Mouse (Mus musculus): ENCODE data around the gene Josd2. TPM values are rescaled to one million over a fixed set of nuclear protein-coding genes. Genes with fewer than 3 reads are reported as not detected.

Gene Josd2
- total and polyA plus RNA-seq, 2 experiments: 25.5 to 206 TPM

GRCm38 (mm10) chr7:44463056-44463425, 4.7 kb upstream of the Josd2 start:
- Histone ChIP-seq H3K4me3 (ENCODE audit: insufficient read depth, low read depth, low read length) (no peak overlapping the region), H3K79me2 (ENCODE audit: control insufficient read depth, insufficient read depth, low read length) (peaks cover 13% of the 10 kb centered on the region; the same call in 1 of the 2 replicates), H3K9ac (ENCODE audit: low read depth, low read length) (no peak overlapping the region), H3K4me1 (ENCODE audit: control insufficient read depth, insufficient read depth, low read length) (peaks cover 9% of the 10 kb centered on the region), H3K36me3 (ENCODE audit: control insufficient read depth, insufficient read depth, low read length) (no peaks in the 10 kb centered on the region), H3K27ac (replicated peaks; ENCODE audit: insufficient read depth, low read depth, low read length) (no peak overlapping the region), H3K27me3 (ENCODE audit: control insufficient read depth, insufficient read depth, low read length) (peaks cover 8% of the 10 kb centered on the region)
- TF ChIP-seq POLR2A (IDR thresholded peaks at IDR 0.05; ENCODE audit: extremely low read depth, insufficient read depth, low read length) (no peak), CTCF (IDR thresholded peaks at IDR 0.05; ENCODE audit: low read depth, low read length) (no peak)
- DNase-seq (ENCODE audit: extremely low read depth, low read depth, low spot score): no peak
- 26% methylated on average over 8 of the region's 8 CpGs for WGBS

GRCm38 (mm10) chr7:44463556-44464225, 4.1 kb upstream of the Josd2 start:
- Histone ChIP-seq H3K36me3 (ENCODE audit: control insufficient read depth, insufficient read depth, low read length) (no peaks in the 10 kb centered on the region), H3K27me3 (ENCODE audit: control insufficient read depth, insufficient read depth, low read length) (peaks cover 8% of the 10 kb centered on the region), H3K27ac (replicated peaks; ENCODE audit: insufficient read depth, low read depth, low read length) (no peak overlapping the region), H3K4me1 (ENCODE audit: control insufficient read depth, insufficient read depth, low read length) (peaks cover 13% of the 10 kb centered on the region), H3K4me3 (ENCODE audit: insufficient read depth, low read depth, low read length) (no peak overlapping the region), H3K79me2 (ENCODE audit: control insufficient read depth, insufficient read depth, low read length) (peaks cover 13% of the 10 kb centered on the region; the same call in 1 of the 2 replicates), H3K9ac (ENCODE audit: low read depth, low read length) (no peak overlapping the region)
- TF ChIP-seq POLR2A (IDR thresholded peaks at IDR 0.05; ENCODE audit: extremely low read depth, insufficient read depth, low read length): no peak
- TF ChIP-seq CTCF (IDR thresholded peaks at IDR 0.05; ENCODE audit: low read depth, low read length): no peak
- no peak for DNase-seq (ENCODE audit: extremely low read depth, low read depth, low spot score)
- 92% methylated on average over 10 of the region's 10 CpGs for WGBS

- no peak for TF ChIP-seq POLR2A (IDR thresholded peaks at IDR 0.05; ENCODE audit: extremely low read depth, insufficient read depth, low read length)
- TF ChIP-seq CTCF (IDR thresholded peaks at IDR 0.05; ENCODE audit: low read depth, low read length): no peak
- Histone ChIP-seq H3K27me3 (ENCODE audit: control insufficient read depth, insufficient read depth, low read length) (peaks cover 8% of the 10 kb centered on the region), H3K27ac (replicated peaks; ENCODE audit: insufficient read depth, low read depth, low read length) (no peak overlapping the region), H3K79me2 (ENCODE audit: control insufficient read depth, insufficient read depth, low read length) (peaks cover 13% of the 10 kb centered on the region; the same call in 1 of the 2 replicates), H3K4me1 (ENCODE audit: control insufficient read depth, insufficient read depth, low read length) (peaks cover 14% of the 10 kb centered on the region), H3K9ac (ENCODE audit: low read depth, low read length) (no peak overlapping the region), H3K36me3 (ENCODE audit: control insufficient read depth, insufficient read depth, low read length) (no peaks in the 10 kb centered on the region), H3K4me3 (ENCODE audit: insufficient read depth, low read depth, low read length) (no peak overlapping the region)
- no peak for DNase-seq (ENCODE audit: extremely low read depth, low read depth, low spot score)
- WGBS: 76% methylated on average over 4 of the region's 4 CpGs
These were observed 3.3 kb upstream of the Josd2 start for GRCm38 (mm10) chr7:44464511-44464910.

- Histone ChIP-seq H3K9ac (ENCODE audit: low read depth, low read length) (peak within 1 kb of the TSS; percentile 80), H3K4me1 (ENCODE audit: control insufficient read depth, insufficient read depth, low read length) (peaks cover 14% of the 10 kb centered on the region), H3K36me3 (ENCODE audit: control insufficient read depth, insufficient read depth, low read length) (no peaks in the 10 kb centered on the region), H3K79me2 (ENCODE audit: control insufficient read depth, insufficient read depth, low read length) (peaks cover 13% of the 10 kb centered on the region; the same call in 1 of the 2 replicates), H3K27me3 (ENCODE audit: control insufficient read depth, insufficient read depth, low read length) (peaks cover 8% of the 10 kb centered on the region), H3K27ac (replicated peaks; ENCODE audit: insufficient read depth, low read depth, low read length) (peak within 1 kb of the TSS; percentile 98), H3K4me3 (ENCODE audit: insufficient read depth, low read depth, low read length) (peak within 1 kb of the TSS; percentile 74)
- TF ChIP-seq POLR2A (IDR thresholded peaks at IDR 0.05; ENCODE audit: extremely low read depth, insufficient read depth, low read length): peak; percentile 82; the same call in 1 of the 2 replicates
- 0 out of 2 replicates have a peak, but pooled peaks have one; percentile 18 for TF ChIP-seq CTCF (IDR thresholded peaks at IDR 0.05; ENCODE audit: low read depth, low read length)
- 34% methylated on average over 2 of the region's 2 CpGs for WGBS
- peak; percentile 92 for DNase-seq (ENCODE audit: extremely low read depth, low read depth, low spot score)
These were observed 2.7 kb upstream of the Josd2 start, which contains the start of gene Aspdh for GRCm38 (mm10) chr7:44465111-44465510. Gene Aspdh, plus strand, starts transcription at chr7:44465391.

- no peak for TF ChIP-seq POLR2A (IDR thresholded peaks at IDR 0.05; ENCODE audit: extremely low read depth, insufficient read depth, low read length)
- peaks cover 13% of the 10 kb centered on the region; the same call in 1 of the 2 replicates for H3K79me2 ChIP-seq (ENCODE audit: control insufficient read depth, insufficient read depth, low read length)
- H3K36me3 ChIP-seq (ENCODE audit: control insufficient read depth, insufficient read depth, low read length): no peaks in the 10 kb centered on the region
- H3K27ac ChIP-seq (replicated peaks; ENCODE audit: insufficient read depth, low read depth, low read length): peak overlapping the region; percentile 98
- peak; percentile 47 for DNase-seq (ENCODE audit: extremely low read depth, low read depth, low spot score)
- peaks cover 14% of the 10 kb centered on the region for H3K4me1 ChIP-seq (ENCODE audit: control insufficient read depth, insufficient read depth, low read length)
- WGBS: 40% methylated on average over 10 of the region's 10 CpGs
- H3K4me3 ChIP-seq (ENCODE audit: insufficient read depth, low read depth, low read length): peak overlapping the region; percentile 74
- peaks cover 5% of the 10 kb centered on the region for H3K27me3 ChIP-seq (ENCODE audit: control insufficient read depth, insufficient read depth, low read length)
- H3K9ac ChIP-seq (ENCODE audit: low read depth, low read length): peak overlapping the region; percentile 80
These were observed 1.5 kb upstream of the Josd2 start for GRCm38 (mm10) chr7:44466006-44466887.
